Comparison of ENCODE assay signal across 29 mouse cellular contexts in the genomic region with DNA sequence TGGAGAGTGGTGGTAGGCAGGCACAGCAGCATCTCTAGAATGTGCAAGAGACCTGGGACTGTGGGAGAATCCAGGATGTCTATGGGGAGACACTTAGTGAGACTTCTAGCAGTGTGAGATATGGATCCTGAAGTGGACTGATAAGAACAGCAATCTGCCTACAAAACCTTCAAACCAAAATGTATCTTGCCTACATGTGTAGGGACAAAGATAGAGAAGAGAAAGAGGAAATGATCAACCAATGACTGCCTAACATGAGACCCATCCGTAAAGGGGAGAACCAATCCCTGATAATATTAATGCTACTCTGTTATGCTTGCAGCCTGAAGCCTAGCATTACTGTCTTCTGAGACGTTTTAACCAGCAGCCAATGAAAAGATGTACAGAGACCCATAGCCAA.
"Had no signal": no experiment of that assay in that cellular context is flagged by ENCODE, and none has a peak within 500 bp of the region (broad histone marks: within the 10 kb centered on the region; RNA-seq: fewer than 3 reads in every experiment).

No protein-coding gene starts in this region.

- H3K9ac ChIP-seq: limb, embryonic 12.5 days; limb, embryonic 13.5 days; limb, embryonic 15.5 days; liver, embryonic 12.5 days; liver, embryonic 13.5 days; liver, embryonic 14.5 days; liver, embryonic 15.5 days; liver, postnatal 0 days; lung, embryonic 14.5 days; lung, embryonic 15.5 days; midbrain, embryonic 12.5 days; midbrain, embryonic 13.5 days; midbrain, embryonic 15.5 days had no signal

- H3K9me3 ChIP-seq: limb, embryonic 10.5 days; limb, embryonic 12.5 days; limb, embryonic 13.5 days; limb, embryonic 15.5 days; liver, embryonic 12.5 days; liver, embryonic 13.5 days; liver, embryonic 15.5 days; lung, embryonic 15.5 days; megakaryocyte, embryonic 14.5 days; midbrain, embryonic 10.5 days; midbrain, embryonic 12.5 days; midbrain, embryonic 13.5 days; midbrain, embryonic 15.5 days had no signal

- DNase-seq: left cerebral cortex, postnatal 4 days; liver; liver, embryonic 13.5 days; liver, postnatal 0 days; lung, adult 18-20 months; lung, adult 2 months; lung, embryonic 14.5 days; lung, postnatal 10 days; lung, postnatal 14 days; lung, postnatal 36 days; lung, postnatal 4 days; midbrain, embryonic 14.5 days had no signal

- H3K36me3 ChIP-seq: limb, embryonic 10.5 days; limb, embryonic 12.5 days; limb, embryonic 13.5 days; limb, embryonic 15.5 days; liver, embryonic 12.5 days; liver, embryonic 13.5 days; liver, embryonic 15.5 days; lung, embryonic 15.5 days; midbrain, embryonic 10.5 days; midbrain, embryonic 12.5 days; midbrain, embryonic 13.5 days; midbrain, embryonic 15.5 days had no signal

- ATAC-seq: liver, embryonic 12.5 days; liver, postnatal 0 days; lung, postnatal 0 days; midbrain, embryonic 13.5 days; midbrain, embryonic 15.5 days; midbrain, embryonic 16.5 days had no signal

- H3K4me1 ChIP-seq: limb, embryonic 10.5 days; limb, embryonic 12.5 days; limb, embryonic 13.5 days; limb, embryonic 15.5 days; liver, embryonic 12.5 days; liver, embryonic 13.5 days; liver, embryonic 15.5 days; lung, embryonic 15.5 days; megakaryocyte, embryonic 14.5 days; midbrain, embryonic 10.5 days; midbrain, embryonic 12.5 days; midbrain, embryonic 13.5 days; midbrain, embryonic 15.5 days had no signal

- H3K4me3 ChIP-seq: limb, embryonic 10.5 days; limb, embryonic 12.5 days; limb, embryonic 13.5 days; limb, embryonic 15.5 days; liver, embryonic 12.5 days; liver, embryonic 13.5 days; liver, embryonic 15.5 days; lung, embryonic 15.5 days; megakaryocyte, embryonic 14.5 days; midbrain, embryonic 10.5 days; midbrain, embryonic 12.5 days; midbrain, embryonic 13.5 days; midbrain, embryonic 15.5 days; myocyte had no signal

- H3K27me3 ChIP-seq: limb, embryonic 12.5 days; limb, embryonic 13.5 days; limb, embryonic 15.5 days; liver, embryonic 12.5 days; liver, embryonic 13.5 days; liver, embryonic 15.5 days; lung, embryonic 15.5 days; megakaryocyte, embryonic 14.5 days; midbrain, embryonic 12.5 days; midbrain, embryonic 13.5 days; midbrain, embryonic 15.5 days had no signal

- H3K27ac ChIP-seq: limb, embryonic 10.5 days; limb, embryonic 12.5 days; limb, embryonic 13.5 days; limb, embryonic 15.5 days; liver, embryonic 12.5 days; liver, embryonic 13.5 days; liver, embryonic 14.5 days; liver, embryonic 15.5 days; lung, embryonic 15.5 days; macrophage; midbrain, embryonic 10.5 days; midbrain, embryonic 12.5 days; midbrain, embryonic 13.5 days; midbrain, embryonic 15.5 days had no signal
